Mouse (Mus musculus): ENCODE results near the gene Zfp322a. TPM values are rescaled to one million over a fixed set of nuclear protein-coding genes. Genes with fewer than 3 reads are reported as not detected.
"Not testable (repeated sequence)": the region's sequence is repeated elsewhere in the genome, so short reads cannot be mapped to it uniquely, and the experiment has no call there.

Gene Zfp322a
- polyA plus RNA-seq, 1 experiment from 2014 or later: 60.9 TPM

- peaks cover 40% of the 10 kb centered on the region for H3K27me3 ChIP-seq
- under 1% methylated on average over 31 of the region's 31 CpGs for WGBS
Measured at GRCm38 (mm10) chr13:23396246-23396703, 27.3 kb upstream of the Zfp322a start.

GRCm38 (mm10) chr13:23395301-23396245 is 26.6 kb upstream of the Zfp322a start:
- Histone ChIP-seq H3K9me3 (no peaks in the 10 kb centered on the region), H3K4me1 (peaks cover 13% of the 10 kb centered on the region), H3K27me3 (peaks cover 40% of the 10 kb centered on the region), H3K27ac (replicated peaks) (no peak overlapping the region), H3K4me2 (replicated peaks) (peak overlapping the region; percentile 84), H3K4me3 (peak overlapping the region; percentile 44), H3K9ac (replicated peaks) (peak overlapping the region; percentile 27), H3K36me3 (no peaks in the 10 kb centered on the region)
- WGBS: 3% methylated on average over 43 of the region's 43 CpGs
- ATAC-seq (replicated peaks): no peak

More at GRCm38 (mm10) chr13:23396246-23396703, 27.3 kb upstream of the Zfp322a start:
- H3K9me3 ChIP-seq: peaks cover 2% of the 10 kb centered on the region; the same call in 1 of the 2 replicates
- peaks cover 13% of the 10 kb centered on the region for H3K4me1 ChIP-seq
- peak overlapping the region; percentile 27 for H3K9ac ChIP-seq (replicated peaks)
- ATAC-seq (replicated peaks): no peak
- no peaks in the 10 kb centered on the region for H3K36me3 ChIP-seq
- no peak overlapping the region for H3K27ac ChIP-seq (replicated peaks)
- H3K4me2 ChIP-seq (replicated peaks): peak overlapping the region; percentile 84
- peak overlapping the region; percentile 44 for H3K4me3 ChIP-seq

GRCm38 (mm10) chr13:23387548-23387947 is 18.5 kb upstream of the Zfp322a start:
- no peaks in the 10 kb centered on the region for H3K4me1 ChIP-seq
- no peak for ATAC-seq (replicated peaks)
- no peak overlapping the region for H3K9ac ChIP-seq (replicated peaks)
- no peaks in the 10 kb centered on the region for H3K27me3 ChIP-seq
- 83% methylated on average over 1 of the region's 1 CpGs for WGBS
- no peaks in the 10 kb centered on the region for H3K36me3 ChIP-seq
- H3K27ac ChIP-seq (replicated peaks): no peak overlapping the region
- no peak overlapping the region for H3K4me2 ChIP-seq (replicated peaks)
- no peaks in the 10 kb centered on the region for H3K9me3 ChIP-seq
- H3K4me3 ChIP-seq: no peak overlapping the region

GRCm38 (mm10) chr13:23383127-23383526 is 14.1 kb upstream of the Zfp322a start:
- Histone ChIP-seq H3K9me3 (no peaks in the 10 kb centered on the region), H3K4me3 (no peak overlapping the region), H3K4me1 (no peaks in the 10 kb centered on the region), H3K27me3 (no peaks in the 10 kb centered on the region), H3K36me3 (no peaks in the 10 kb centered on the region), H3K9ac (replicated peaks) (no peak overlapping the region), H3K4me2 (replicated peaks) (no peak overlapping the region), H3K27ac (replicated peaks) (no peak overlapping the region)
- WGBS: 51% methylated on average over 1 of the region's 1 CpGs
- no peak for ATAC-seq (replicated peaks)

- Histone ChIP-seq H3K9ac (replicated peaks) (no peak overlapping the region), H3K4me3 (no peak overlapping the region), H3K9me3 (no peaks in the 10 kb centered on the region), H3K36me3 (peaks cover under 1% of the 10 kb centered on the region; the same call in 1 of the 2 replicates), H3K27me3 (no peaks in the 10 kb centered on the region), H3K27ac (replicated peaks) (no peak overlapping the region), H3K4me2 (replicated peaks) (no peak overlapping the region), H3K4me1 (peaks cover 10% of the 10 kb centered on the region)
- no peak for ATAC-seq (replicated peaks)
- 86% methylated on average over 1 of the region's 1 CpGs for WGBS
Measured at GRCm38 (mm10) chr13:23372433-23372832, 3.4 kb upstream of the Zfp322a start.

GRCm38 (mm10) chr13:23370075-23370474 is 1.1 kb upstream of the Zfp322a start:
- Histone ChIP-seq H3K4me3 (peak overlapping the region; percentile 93; the same call in 1 of the 2 replicates), H3K27ac (replicated peaks) (no peak overlapping the region), H3K36me3 (peaks cover 11% of the 10 kb centered on the region), H3K27me3 (no peaks in the 10 kb centered on the region), H3K9ac (replicated peaks) (peak overlapping the region; percentile 91; the same call in 1 of the 2 replicates), H3K4me2 (replicated peaks) (peak overlapping the region; percentile 62), H3K4me1 (peaks cover 29% of the 10 kb centered on the region), H3K9me3 (no peaks in the 10 kb centered on the region)
- 92% methylated on average over 4 of the region's 4 CpGs for WGBS
- no peak for ATAC-seq (replicated peaks)

DNA sequence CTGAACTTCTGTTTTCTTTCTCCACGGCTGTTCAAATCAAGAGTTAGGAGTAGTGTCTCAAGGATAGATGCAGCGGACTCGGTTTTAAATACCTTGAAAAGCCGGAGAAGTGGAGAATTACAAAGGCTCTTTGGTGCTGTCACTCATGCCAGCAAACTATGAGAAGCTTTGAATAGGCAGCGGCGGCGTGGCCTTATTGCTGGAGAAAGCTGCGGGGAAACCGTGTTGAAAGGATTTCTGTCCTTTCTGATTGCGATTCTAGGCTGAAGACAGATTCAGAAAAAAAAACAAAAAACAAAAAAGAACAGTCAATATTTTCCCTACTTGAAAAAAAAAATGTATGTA is 385 bp upstream of the Zfp322a start:
- no peaks in the 10 kb centered on the region for H3K27me3 ChIP-seq
- peak overlapping the region; percentile 91 for H3K9ac ChIP-seq (replicated peaks)
- peaks cover 32% of the 10 kb centered on the region for H3K4me1 ChIP-seq
- H3K4me2 ChIP-seq (replicated peaks): peak overlapping the region; percentile 62
- ATAC-seq (replicated peaks): no peak
- peak overlapping the region; percentile 95 for H3K27ac ChIP-seq (replicated peaks)
- no peaks in the 10 kb centered on the region for H3K9me3 ChIP-seq
- 0% methylated on average over 10 of the region's 10 CpGs for WGBS
- peaks cover 13% of the 10 kb centered on the region for H3K36me3 ChIP-seq
- peak overlapping the region; percentile 93 for H3K4me3 ChIP-seq

GRCm38 (mm10) chr13:23361536-23361935 is 7.5 kb downstream of the Zfp322a start:
- no peak for ATAC-seq (replicated peaks)
- Histone ChIP-seq H3K36me3 (peaks cover 57% of the 10 kb centered on the region), H3K27ac (replicated peaks) (no peak overlapping the region), H3K4me3 (no peak overlapping the region), H3K9me3 (no peaks in the 10 kb centered on the region), H3K27me3 (no peaks in the 10 kb centered on the region), H3K4me2 (replicated peaks) (no peak overlapping the region), H3K9ac (replicated peaks) (no peak overlapping the region), H3K4me1 (peaks cover 13% of the 10 kb centered on the region)
- 94% methylated on average over 4 of the region's 4 CpGs for WGBS

- not testable (repeated sequence) for H3K27me3 ChIP-seq; H3K9me3 ChIP-seq; H3K9ac ChIP-seq (replicated peaks); H3K4me2 ChIP-seq (replicated peaks); H3K4me1 ChIP-seq; H3K27ac ChIP-seq (replicated peaks); H3K4me3 ChIP-seq; ATAC-seq (replicated peaks)
- H3K36me3 ChIP-seq: peaks cover 62% of the 10 kb centered on the region
- WGBS: 92% methylated on average over 5 of the region's 5 CpGs
Measured at GRCm38 (mm10) chr13:23354541-23354940, 14.5 kb downstream of the Zfp322a start.

DNA sequence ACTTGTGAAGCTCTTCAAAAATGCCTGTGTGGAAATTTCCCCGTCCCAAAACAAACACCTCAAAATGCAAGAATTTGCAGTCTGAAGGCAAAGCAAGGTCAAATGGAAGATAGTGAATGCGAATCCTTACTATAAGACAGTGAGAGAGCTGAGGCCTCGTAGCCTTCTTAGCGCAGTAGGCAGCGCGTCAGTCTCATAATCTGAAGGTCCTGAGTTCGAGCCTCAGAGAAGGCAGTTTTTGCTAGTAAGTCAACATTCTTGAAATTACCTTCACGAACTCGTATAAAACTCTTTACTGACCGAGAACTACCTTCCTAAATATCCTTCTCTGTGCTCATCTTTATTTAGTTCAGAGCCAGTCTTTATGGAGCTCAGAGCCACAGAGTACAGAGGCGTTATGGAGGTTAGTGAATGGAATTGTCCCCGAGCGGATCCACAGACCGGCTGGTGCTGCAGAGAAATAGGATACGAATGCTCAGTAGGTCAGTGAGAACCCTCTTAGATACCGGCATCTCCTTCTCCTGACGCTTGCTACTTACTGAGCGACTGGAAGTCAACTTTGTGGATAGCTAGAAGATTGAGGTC is 51.6 kb downstream of the Zfp322a start:
- 9% methylated on average over 18 of the region's 18 CpGs for WGBS
- ATAC-seq (replicated peaks): no peak
- no peak overlapping the region for H3K4me3 ChIP-seq
- no peaks in the 10 kb centered on the region for H3K36me3 ChIP-seq
- no peak overlapping the region for H3K27ac ChIP-seq (replicated peaks)
- no peaks in the 10 kb centered on the region for H3K9me3 ChIP-seq
- no peak overlapping the region for H3K9ac ChIP-seq (replicated peaks)
- H3K4me2 ChIP-seq (replicated peaks): no peak overlapping the region
- H3K4me1 ChIP-seq: peaks cover 14% of the 10 kb centered on the region
- peaks cover 25% of the 10 kb centered on the region; the same call in 1 of the 2 replicates for H3K27me3 ChIP-seq

- Histone ChIP-seq H3K27ac (replicated peaks) (no peak overlapping the region), H3K9me3 (no peaks in the 10 kb centered on the region), H3K4me1 (peaks cover 26% of the 10 kb centered on the region), H3K4me2 (replicated peaks) (peak overlapping the region; percentile 79), H3K27me3 (peaks cover 55% of the 10 kb centered on the region), H3K9ac (replicated peaks) (peak overlapping the region; percentile 34), H3K4me3 (peak overlapping the region; percentile 47), H3K36me3 (no peaks in the 10 kb centered on the region)
- WGBS: 2% methylated on average over 42 of the region's 42 CpGs
- peak; percentile 69 for ATAC-seq (replicated peaks)
Measured at GRCm38 (mm10) chr13:23312909-23313669, 55.9 kb downstream of the Zfp322a start.

Data from forebrain, embryonic 15.5 days (tissue).